Mouse (Mus musculus) megakaryocyte, embryonic 14.5 days (primary cell): ENCODE results near the gene Itpk1.

Source experiments
- FLI1 ChIP-seq: IDR thresholded peaks from 2 replicates; pipeline ENCODE4 v1.6.1; 2012; ENCODE audit warnings: low read length, inconsistent platforms, mixed read lengths
- GATA1 ChIP-seq: IDR thresholded peaks from 3 replicates; pipeline ENCODE4 v1.6.1; 2012; ENCODE audit warnings: mixed read lengths, low read length, inconsistent platforms, borderline replicate concordance

DNA sequence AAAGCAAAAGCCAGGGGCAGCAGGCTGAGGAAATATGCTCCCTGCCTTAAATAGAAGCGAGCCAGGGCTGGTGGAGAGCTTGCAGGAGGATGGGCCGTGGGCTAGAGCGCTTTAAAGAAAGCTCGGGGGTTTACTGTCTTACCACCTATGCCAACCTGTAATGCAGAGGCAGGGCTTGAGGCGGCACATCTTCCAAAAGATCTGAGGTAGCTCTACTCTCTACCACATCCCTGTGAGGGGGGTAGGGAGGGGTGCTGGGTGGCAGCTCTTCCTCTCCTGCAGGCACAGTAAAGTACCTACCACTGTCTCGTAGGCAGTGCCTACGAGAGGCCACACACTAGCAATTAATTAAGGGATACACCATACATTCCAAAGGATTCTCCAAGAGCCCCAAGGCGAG lies 52.9 kb downstream of the Itpk1 start:
- TF ChIP-seq FLI1 = no peak
- TF ChIP-seq GATA1 = no peak
